Mouse (Mus musculus): Measurements from ENCODE around the gene Gm20388.

DNA sequence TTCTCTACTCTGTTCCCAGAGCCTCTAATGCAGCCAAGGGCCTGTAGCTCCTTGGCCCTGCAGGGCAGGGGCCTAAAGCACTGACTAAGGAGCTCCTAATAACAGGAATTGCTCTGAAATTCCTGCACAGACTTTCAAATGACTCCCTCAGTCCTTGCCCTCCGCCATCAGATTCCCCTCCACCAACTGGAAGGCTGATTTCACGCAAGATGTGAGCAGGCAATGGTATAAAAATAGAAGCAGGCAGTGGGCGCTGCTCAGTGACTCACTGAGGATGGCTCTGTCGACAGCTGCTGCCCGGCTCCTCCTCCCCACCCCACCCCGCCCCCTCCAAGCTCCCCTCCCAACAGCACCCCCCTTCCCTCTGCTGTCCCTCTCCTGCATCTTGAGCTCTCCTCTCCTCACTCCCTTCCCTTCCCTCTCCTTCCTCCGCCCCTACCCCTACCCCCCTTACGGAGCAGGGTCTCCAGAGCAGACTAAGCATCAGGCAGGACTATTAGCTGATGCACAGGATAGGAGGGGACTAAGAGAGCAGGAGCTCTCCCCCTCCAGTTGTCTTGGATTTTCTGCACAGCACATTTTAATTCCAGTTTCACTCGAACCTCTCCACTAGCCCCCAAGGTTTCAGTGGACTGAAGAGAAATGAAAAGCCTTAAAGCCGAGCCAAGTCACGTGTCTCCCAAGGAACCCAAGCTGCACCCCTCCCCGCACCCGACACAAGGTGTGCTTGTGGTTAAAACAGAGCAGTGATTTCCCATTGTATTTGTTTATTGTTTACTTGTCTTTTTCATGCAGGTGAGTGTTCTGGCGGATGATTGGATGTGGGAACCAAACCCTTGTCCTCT is 3974.3 kb downstream of the Gm20388 start:
- TF ChIP-seq POLR2A (IDR thresholded peaks at IDR 0.05; ENCODE audit: insufficient read depth, low read length) (no peak), CTCF (IDR thresholded peaks at IDR 0.05; ENCODE audit: low read depth, low read length) (no peak)

Data from ES-Bruce4 (cell line).